ENCODE assay signal across 11 mouse cellular contexts in genomic region chr11:98947969-98948569, GRCm38 (mm10). TPM values are rescaled to one million over a fixed set of nuclear protein-coding genes. Genes with fewer than 3 reads are reported as not detected.
A peak's percentile ranks its signal among the peaks of the same experiment; 100 is the strongest.
DNase-seq lines count a peak whose midpoint lies in the region; ATAC-seq and TF ChIP-seq lines count a peak whose summit lies in the region.
"Had no signal": no experiment of that assay in that cellular context is flagged by ENCODE, and none has a peak within 500 bp of the region (broad histone marks: within the 10 kb centered on the region; RNA-seq: fewer than 3 reads in every experiment).

No protein-coding gene starts in this region.

- peak overlapping the region; percentile 54 for H3K27ac ChIP-seq in heart, embryonic 16.5 days (ENCODE audit: low read length)
- no peak overlapping the region; the same call in 1 of the 2 replicates for H3K27ac ChIP-seq in heart, adult 2 months
- H3K27ac ChIP-seq: forebrain, embryonic 10.5 days; hindbrain, embryonic 10.5 days had no signal

- intact Hi-C loops in heart, adult 2 months (cut with DNase I), result no loop called here

- peak overlapping the region; percentile 8 for H3K4me2 ChIP-seq in heart, embryonic 16.5 days (ENCODE audit: low read depth, low read length)

- H3K27me3 ChIP-seq in heart, embryonic 16.5 days (ENCODE audit: control insufficient read depth, insufficient read depth, low read length), result no peaks in the 10 kb centered on the region
- no peaks in the 10 kb centered on the region for H3K27me3 ChIP-seq in heart, adult 2 months (ENCODE audit: control insufficient read depth, insufficient read depth, low read length)
- H3K27me3 ChIP-seq in megakaryocyte, embryonic 14.5 days (replicated peaks), result peaks cover 87% of the 10 kb centered on the region
- H3K27me3 ChIP-seq: Patski had no signal

- no peak for ATAC-seq in heart, embryonic 16.5 days (replicated peaks; ENCODE audit: extremely low read depth, insufficient read depth, low FRiP score)
- ATAC-seq: Patski had no signal

- no peaks in the 10 kb centered on the region for H3K9me3 ChIP-seq in heart, embryonic 16.5 days (replicated peaks; ENCODE audit: control insufficient read depth, low read length)
- no peaks in the 10 kb centered on the region for H3K9me3 ChIP-seq in megakaryocyte, embryonic 14.5 days
- H3K9me3 ChIP-seq: forebrain, embryonic 10.5 days; hindbrain, embryonic 10.5 days had no signal

- H3K4me3 ChIP-seq in heart, embryonic 16.5 days (ENCODE audit: low read length), result no peak overlapping the region
- no peak overlapping the region for H3K4me3 ChIP-seq in heart, adult 2 months
- H3K4me3 ChIP-seq in megakaryocyte, embryonic 14.5 days (replicated peaks), result peak overlapping the region; percentile 76
- H3K4me3 ChIP-seq: forebrain, embryonic 10.5 days; hindbrain, embryonic 10.5 days had no signal

- H3K36me3 ChIP-seq in heart, embryonic 16.5 days (ENCODE audit: control insufficient read depth, insufficient read depth), result no peaks in the 10 kb centered on the region
- H3K36me3 ChIP-seq in heart, adult 2 months (ENCODE audit: control insufficient read depth, insufficient read depth, low read length), result peaks cover 2% of the 10 kb centered on the region; the same call in 1 of the 2 replicates
- no peaks in the 10 kb centered on the region for H3K36me3 ChIP-seq in megakaryocyte, embryonic 14.5 days (replicated peaks; ENCODE audit: low read length)

- no peak overlapping the region for H3K9ac ChIP-seq in heart, embryonic 16.5 days (ENCODE audit: low read length)
- no peak overlapping the region for H3K9ac ChIP-seq in heart, adult 2 months (ENCODE audit: low read depth, low read length)

- peaks cover 91% of the 10 kb centered on the region for H3K4me1 ChIP-seq in heart, embryonic 16.5 days (ENCODE audit: control insufficient read depth, insufficient read depth, low read length)
- H3K4me1 ChIP-seq in heart, adult 2 months (ENCODE audit: control insufficient read depth, insufficient read depth, low read length), result peaks cover 41% of the 10 kb centered on the region
- H3K4me1 ChIP-seq in megakaryocyte, embryonic 14.5 days, result peaks cover 78% of the 10 kb centered on the region

- peaks cover 2% of the 10 kb centered on the region; the same call in 1 of the 2 replicates for H3K79me2 ChIP-seq in heart, adult 2 months (replicated peaks; ENCODE audit: control insufficient read depth, insufficient read depth, low read length)

- TF ChIP-seq CTCF in heart, adult 2 months (IDR thresholded peaks at IDR 0.05), result no peak

- no peak for DNase-seq in heart, adult 2 months
- DNase-seq in CD4-positive, CD25-positive, alpha-beta regulatory T cell, adult 2 months (ENCODE audit: low read depth, low spot score), result peak; percentile 68
- DNase-seq in c-Kit-positive CD71-positive TER-119-positive erythroid progenitor cells, embryonic 14.5 days (ENCODE audit: low spot score), result peak; percentile 48
- DNase-seq in urinary bladder, adult 18-20 months (ENCODE audit: low spot score in 2 of 2), result no peak
- DNase-seq in frontal cortex, postnatal 25 days (ENCODE audit: low spot score in 2 of 2), result no peak
- DNase-seq in layer of hippocampus, postnatal 14 days (ENCODE audit: low spot score in 2 of 2), result no peak

- no peak for TF ChIP-seq EP300 in heart, adult 2 months (IDR thresholded peaks at IDR 0.05; ENCODE audit: insufficient read depth, low read depth, low read length)

- WGBS in heart, embryonic 16.5 days, result 44% methylated on average over 18 of the region's 18 CpGs
- 49% methylated on average over 18 of the region's 18 CpGs for WGBS in heart, adult 2 months

- no peak for TF ChIP-seq POLR2A in heart, adult 2 months (IDR thresholded peaks at IDR 0.05; ENCODE audit: insufficient read depth, low read depth, low read length)

RNA-seq across cellular contexts. Expression of gene Rara, which starts 20.5 kb away (rescaled TPM):
- polyA plus RNA-seq in heart, embryonic 16.5 days (2015; fragmentation: Nextera tagmentation; extraction: Ambion mirVana), result 28.2 and 28.6 TPM in 2 replicates
- total RNA-seq in heart, adult 2 months (2021), result 10 to 100 TPM; 10.1 to 12.8 TPM
- 7.1 and 10.9 TPM in 2 replicates for polyA plus RNA-seq in heart, adult 2 months (2012; rRNA removed)
- 11.8 and 25.3 TPM in 2 replicates for polyA plus RNA-seq in megakaryocyte, embryonic 14.5 days (2012; ENCODE audit: insufficient read depth, low replicate concordance)
- total RNA-seq in layer of hippocampus, postnatal 14 days (2021), result 10 to 100 TPM; 20.2 to 20.3 TPM

RNA-seq across cellular contexts. Expression of gene Gjd3, which starts 34.7 kb away (rescaled TPM):
- polyA plus RNA-seq in heart, embryonic 16.5 days (2015; fragmentation: Nextera tagmentation; extraction: Ambion mirVana), result 4.1 and 4.5 TPM in 2 replicates
- under 1 TPM; 0.27 to 0.31 TPM for total RNA-seq in heart, adult 2 months (2021)
- polyA plus RNA-seq in heart, adult 2 months (2012; rRNA removed), result 0.94 and 1.6 TPM in 2 replicates
- not detected in 2 replicates for polyA plus RNA-seq in megakaryocyte, embryonic 14.5 days (2012; ENCODE audit: insufficient read depth, low replicate concordance)
- 1 to 10 TPM; 2.2 TPM for total RNA-seq in layer of hippocampus, postnatal 14 days (2021)

RNA-seq across cellular contexts. Expression of gene Cdc6, which starts 40.5 kb away (rescaled TPM):
- 18.6 and 23.0 TPM in 2 replicates for polyA plus RNA-seq in heart, embryonic 16.5 days (2015; fragmentation: Nextera tagmentation; extraction: Ambion mirVana)
- total RNA-seq in heart, adult 2 months (2021), result under 1 TPM; 0.13 to 0.32 TPM
- polyA plus RNA-seq in heart, adult 2 months (2012; rRNA removed), result 0.14 and 0.26 TPM in 2 replicates
- 0.44 TPM in 1 of 2 replicates, not detected in the other for polyA plus RNA-seq in megakaryocyte, embryonic 14.5 days (2012; ENCODE audit: insufficient read depth, low replicate concordance)
- total RNA-seq in layer of hippocampus, postnatal 14 days (2021), result under 1 TPM; 0.81 to 0.97 TPM

Comparison
In these comparisons a context has a peak if more than half of its experiments do, and no peak if none do; other contexts are left out.
1. RNA of gene Cdc6, which starts 40.5 kb away (polyA plus RNA-seq): 18.6 to 23.0 TPM in heart, embryonic 16.5 days; 0.44 TPM in megakaryocyte, embryonic 14.5 days and 0.14 to 0.26 TPM in heart, adult 2 months; every median in the first group is over 10 times any median in the second.
2. DNase-seq: peak in CD4-positive, CD25-positive, alpha-beta regulatory T cell, adult 2 months (single experiment) and c-Kit-positive CD71-positive TER-119-positive erythroid progenitor cells, embryonic 14.5 days (single experiment); none in heart, adult 2 months (0 of 2), urinary bladder, adult 18-20 months (0 of 2), frontal cortex, postnatal 25 days (0 of 2) and layer of hippocampus, postnatal 14 days (0 of 2).